Mouse (Mus musculus) adrenal gland, postnatal 10 days (tissue): ENCODE results near the gene Cap2. TPM values are rescaled to one million over a fixed set of nuclear protein-coding genes. Genes with fewer than 3 reads are reported as not detected.

Experiments used
- DNase-seq: peaks from one replicate; pipeline ENCODE4 v3.0.0; 2021; ENCODE audit warnings: mixed read lengths
- total RNA-seq, 2 experiments: library from RNA; stranded (reverse); gene quantifications; 2 replicates each; pipeline ENCODE4 v1.2.3; 2021

The Cap2 gene
- total RNA-seq, 2 experiments from 2014 or later, result 5.5 to 16.8 TPM

- DNase-seq, result no peak
Measured at GRCm38 (mm10) chr13:46525295-46526255, 23.9 kb downstream of the Cap2 start.

GRCm38 (mm10) chr13:46526645-46527044 is 25.0 kb downstream of the Cap2 start:
- no peak for DNase-seq

GRCm38 (mm10) chr13:46527340-46527739 is 25.7 kb downstream of the Cap2 start:
- DNase-seq, result no peak

- no peak for DNase-seq
Measured at GRCm38 (mm10) chr13:46529037-46529436, 27.4 kb downstream of the Cap2 start.

GRCm38 (mm10) chr13:46530546-46530945 is 28.9 kb downstream of the Cap2 start:
- no peak for DNase-seq

GRCm38 (mm10) chr13:46531676-46532075 is 30.0 kb downstream of the Cap2 start:
- DNase-seq, result no peak

- DNase-seq, result no peak
Measured at GRCm38 (mm10) chr13:46532276-46532675, 30.6 kb downstream of the Cap2 start.

- no peak for DNase-seq
Measured at GRCm38 (mm10) chr13:46533342-46534129, 31.9 kb downstream of the Cap2 start.

GRCm38 (mm10) chr13:46534171-46534968 is 32.7 kb downstream of the Cap2 start:
- no peak for DNase-seq

GRCm38 (mm10) chr13:46534969-46535785 is 33.5 kb downstream of the Cap2 start:
- no peak for DNase-seq

- no peak for DNase-seq
Measured at GRCm38 (mm10) chr13:46539284-46539683, 37.6 kb downstream of the Cap2 start.

GRCm38 (mm10) chr13:46540943-46541342 is 39.3 kb downstream of the Cap2 start:
- no peak for DNase-seq

- no peak for DNase-seq
Measured at GRCm38 (mm10) chr13:46542782-46543181, 41.1 kb downstream of the Cap2 start.

GRCm38 (mm10) chr13:46544608-46545007 is 43.0 kb downstream of the Cap2 start:
- DNase-seq, result no peak

- no peak for DNase-seq
Measured at GRCm38 (mm10) chr13:46545081-46545480, 43.4 kb downstream of the Cap2 start.

GRCm38 (mm10) chr13:46546846-46547245 is 45.2 kb downstream of the Cap2 start:
- DNase-seq, result no peak

GRCm38 (mm10) chr13:46547253-46547652 is 45.6 kb downstream of the Cap2 start:
- no peak for DNase-seq

- DNase-seq, result no peak
Measured at GRCm38 (mm10) chr13:46548132-46548531, 46.5 kb downstream of the Cap2 start.

GRCm38 (mm10) chr13:46548600-46549179 is 47.0 kb downstream of the Cap2 start:
- DNase-seq, result no peak

- no peak for DNase-seq
Measured at GRCm38 (mm10) chr13:46550627-46551026, 49.0 kb downstream of the Cap2 start.

- DNase-seq, result no peak
Measured at GRCm38 (mm10) chr13:46554736-46555135, 53.1 kb downstream of the Cap2 start.
